Mouse (Mus musculus) fat pad, adult 2 months (tissue): ENCODE results near the gene Wdr66.
A peak's percentile ranks its signal among the peaks of the same experiment; 100 is the strongest.

Experiments
- DNase-seq: peaks from one replicate; pipeline ENCODE4 v3.0.0-alpha.2; 2011; ENCODE audit warnings: low read depth, low spot score; ENCODE audit errors: extremely low read depth

Wdr66 gene

DNA sequence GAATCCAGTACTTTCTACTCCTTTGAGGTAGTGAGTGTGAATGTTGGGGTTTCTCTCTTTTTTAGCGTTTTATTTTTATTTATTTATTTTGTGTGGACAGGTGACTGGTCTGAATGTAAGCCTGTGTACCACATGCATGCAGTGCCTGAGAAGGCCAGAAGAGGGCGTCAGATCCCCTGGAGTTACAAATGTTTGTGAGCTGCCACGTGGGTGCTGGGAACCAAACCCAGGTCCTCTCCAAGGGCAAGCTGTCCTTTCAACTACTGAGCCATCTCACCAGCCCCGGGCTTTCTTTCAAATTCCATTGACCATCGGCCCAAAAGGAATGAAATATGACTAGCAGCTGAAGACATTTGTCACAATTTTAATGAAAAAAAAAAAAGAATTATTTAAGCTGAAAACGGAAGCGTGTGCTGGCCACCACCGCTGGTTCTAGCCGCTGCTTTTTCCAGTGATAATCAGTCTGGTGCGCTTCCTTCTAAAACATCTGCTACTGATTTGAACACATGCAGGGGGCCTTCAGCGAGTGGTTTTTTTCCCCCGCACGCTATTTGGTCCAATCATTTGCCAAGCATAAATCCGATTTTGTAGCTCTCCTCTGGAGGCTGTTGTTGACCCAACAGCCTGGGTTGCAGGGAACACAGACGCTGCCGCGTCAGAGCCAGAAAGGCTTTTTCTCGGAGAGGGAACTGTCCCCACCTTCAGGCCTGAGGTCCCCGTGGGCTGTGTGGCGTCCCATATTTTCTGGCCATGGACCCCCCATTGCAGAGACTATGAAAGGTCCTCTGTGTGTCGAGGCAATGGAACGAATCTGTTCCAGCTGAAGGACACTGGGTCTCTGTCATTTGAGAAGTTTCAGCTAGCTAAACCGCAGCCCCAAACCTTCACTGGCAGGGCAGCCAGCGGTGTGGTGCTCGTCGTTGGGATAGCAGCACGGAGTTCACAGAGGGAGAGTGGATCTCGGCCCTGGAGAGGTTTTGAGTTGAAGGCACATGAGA lies 16.9 kb downstream of the Wdr66 start:
- no peak for DNase-seq

DNA sequence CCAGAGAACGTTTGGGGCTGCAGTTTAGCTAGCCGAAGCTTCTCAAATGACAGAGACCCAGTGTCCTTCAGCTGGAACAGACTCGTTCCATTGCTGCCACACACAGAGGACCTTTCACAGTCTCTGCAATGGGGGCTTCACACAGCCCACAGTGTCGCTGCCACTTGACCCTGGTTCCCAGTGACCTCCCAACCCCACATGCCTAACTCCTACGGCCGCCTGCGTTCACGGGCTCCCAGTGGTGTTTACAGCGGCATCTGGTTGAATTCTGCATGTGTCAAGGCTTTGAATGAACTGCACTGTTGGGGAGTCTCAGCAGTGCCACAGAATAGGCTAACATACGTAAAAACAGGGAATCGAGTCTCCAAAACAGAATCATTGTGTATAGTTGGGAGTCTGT lies 19.0 kb downstream of the Wdr66 start:
- DNase-seq: no peak

DNA sequence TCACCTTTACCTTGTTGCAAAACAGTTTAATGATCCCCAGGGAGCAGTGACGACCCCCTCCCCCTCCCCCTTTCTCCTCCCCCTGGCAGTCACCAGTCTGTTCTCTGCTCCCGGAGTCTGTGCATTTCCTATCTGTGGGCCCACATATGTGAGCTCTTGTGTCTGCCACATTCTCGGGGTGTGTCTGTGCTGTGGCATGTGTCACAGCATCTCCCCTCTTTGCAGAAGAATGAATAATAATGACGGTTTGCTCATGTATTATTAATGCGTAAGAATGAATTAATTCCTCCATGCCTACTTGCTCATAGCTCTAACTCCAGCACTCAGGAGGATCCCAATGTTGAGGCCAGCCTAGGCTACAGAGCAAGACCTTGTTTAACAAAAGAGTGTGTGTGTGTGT lies 21.0 kb downstream of the Wdr66 start:
- DNase-seq: no peak

DNA sequence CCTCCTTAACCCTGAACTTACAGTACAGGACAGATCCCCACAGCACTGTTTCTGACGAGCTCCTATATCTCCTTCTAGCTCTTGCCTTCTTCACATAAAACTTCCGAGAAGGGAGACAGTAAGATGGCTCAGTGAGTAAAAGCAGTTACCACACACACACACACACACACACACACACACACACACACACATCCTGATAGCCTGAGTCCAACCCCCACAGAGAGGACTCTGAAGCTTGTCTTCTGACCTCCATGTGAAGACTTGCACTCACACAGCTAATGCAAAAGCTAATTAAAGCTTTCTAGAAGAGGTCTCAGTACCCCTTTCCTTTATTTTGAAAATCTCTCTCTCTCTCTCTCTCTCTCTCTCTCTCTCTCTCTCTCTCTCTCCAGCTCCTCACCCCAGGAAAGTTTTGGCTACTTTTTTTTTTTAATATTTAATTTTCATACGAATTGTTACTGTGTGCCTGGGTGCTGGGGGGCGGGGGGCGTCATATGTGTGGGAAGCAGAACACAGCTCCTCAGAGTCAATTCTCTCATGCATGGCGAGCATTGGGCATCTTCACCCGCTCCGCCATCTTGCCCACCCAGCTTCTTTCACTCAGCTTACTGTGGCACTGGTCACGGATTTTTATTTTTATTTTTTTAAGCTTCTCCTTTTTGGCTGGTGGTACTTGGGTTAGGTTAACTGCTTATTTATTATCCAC lies 24.9 kb downstream of the Wdr66 start:
- DNase-seq: no peak

DNA sequence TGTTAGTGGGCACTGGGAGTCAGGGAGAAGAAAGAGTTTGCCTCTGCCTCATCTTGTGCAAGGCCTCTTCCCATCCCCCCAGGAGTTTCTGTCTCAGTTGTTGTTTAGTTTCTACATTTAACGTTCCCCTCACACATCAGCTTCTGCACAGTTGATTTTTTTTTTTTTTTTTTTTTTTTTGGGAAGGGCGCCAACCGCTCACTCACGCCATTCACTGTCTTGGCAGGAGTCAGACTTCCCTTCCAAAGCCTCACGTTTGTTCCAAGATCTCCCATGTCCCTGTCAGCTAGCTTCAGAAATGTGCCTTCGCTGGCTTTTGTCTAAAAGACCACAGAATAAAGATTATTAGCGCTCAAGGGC lies 25.4 kb downstream of the Wdr66 start:
- no peak for DNase-seq

DNA sequence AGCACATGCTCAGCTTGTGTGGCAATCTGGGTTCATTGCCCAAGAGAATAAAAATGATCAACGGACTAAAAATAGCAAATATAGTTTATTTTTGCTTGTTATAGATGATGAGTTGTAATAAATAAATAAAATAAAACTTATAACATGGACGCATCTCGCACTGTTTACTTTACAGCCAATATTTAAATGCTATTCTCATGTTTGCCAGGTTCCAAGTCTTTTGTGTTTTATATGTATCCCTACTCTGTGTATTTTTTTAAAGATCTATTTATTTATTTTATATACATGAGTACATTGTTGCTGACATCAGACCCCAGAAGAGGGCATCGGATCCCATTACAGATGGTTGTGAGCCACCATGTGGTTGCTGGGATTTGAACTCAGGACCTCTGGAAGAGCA lies 25.8 kb downstream of the Wdr66 start:
- DNase-seq: no peak

DNA sequence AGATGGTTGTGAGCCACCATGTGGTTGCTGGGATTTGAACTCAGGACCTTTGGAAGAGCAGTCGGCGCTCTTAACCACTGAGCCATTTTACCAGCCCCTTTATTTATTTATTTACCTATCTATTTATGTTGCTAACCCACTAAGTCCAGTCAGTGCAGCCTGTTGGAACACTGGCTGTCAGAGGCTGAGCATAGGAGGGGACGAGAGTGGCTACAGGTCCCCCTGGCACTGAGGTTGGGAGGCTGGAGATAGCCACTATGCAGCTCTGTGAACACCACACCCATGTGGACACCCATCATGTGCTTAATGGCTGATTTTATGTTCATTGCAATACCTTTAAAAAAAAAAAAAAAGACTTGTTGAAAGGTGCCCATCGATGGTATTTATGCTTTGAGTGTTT lies 27.3 kb downstream of the Wdr66 start:
- DNase-seq: no peak

DNA sequence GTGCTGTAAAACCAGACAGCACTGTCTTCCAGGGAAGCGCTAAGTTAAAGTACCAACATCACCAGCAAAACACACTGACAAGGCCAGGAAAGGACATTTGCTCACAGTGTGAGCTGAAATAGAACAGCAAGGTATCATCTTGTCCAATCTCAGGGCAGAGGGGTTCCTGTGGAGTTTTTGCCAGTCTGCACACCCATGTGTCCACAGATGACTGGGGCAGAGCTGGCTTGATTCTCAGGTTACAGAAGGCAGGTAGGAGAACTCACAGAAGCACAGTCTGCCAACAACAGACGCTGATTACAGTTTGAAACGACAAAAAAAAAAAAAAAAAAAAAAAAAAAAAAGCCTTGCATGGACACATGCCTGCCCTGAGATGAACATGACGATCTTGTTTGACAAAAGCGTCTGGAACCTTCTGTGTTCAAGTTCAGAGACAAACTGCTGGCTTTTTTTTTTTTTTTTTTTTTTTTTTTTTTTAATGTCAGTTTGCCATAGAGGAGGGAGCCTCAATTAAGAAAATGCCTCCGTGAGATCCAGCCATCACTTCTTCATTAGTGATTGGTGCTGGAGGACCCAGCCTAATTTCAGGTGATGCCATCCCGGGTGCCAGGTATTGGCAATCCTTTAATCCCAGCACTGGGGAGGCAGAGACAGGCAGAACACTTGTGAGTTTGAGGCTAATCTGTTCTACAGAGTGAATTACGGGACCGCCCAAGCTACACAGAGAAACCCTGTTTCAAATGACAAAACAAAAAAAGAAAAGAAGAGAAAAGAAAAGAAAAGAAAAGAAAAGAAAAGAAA lies 29.6 kb downstream of the Wdr66 start:
- no peak for DNase-seq

DNA sequence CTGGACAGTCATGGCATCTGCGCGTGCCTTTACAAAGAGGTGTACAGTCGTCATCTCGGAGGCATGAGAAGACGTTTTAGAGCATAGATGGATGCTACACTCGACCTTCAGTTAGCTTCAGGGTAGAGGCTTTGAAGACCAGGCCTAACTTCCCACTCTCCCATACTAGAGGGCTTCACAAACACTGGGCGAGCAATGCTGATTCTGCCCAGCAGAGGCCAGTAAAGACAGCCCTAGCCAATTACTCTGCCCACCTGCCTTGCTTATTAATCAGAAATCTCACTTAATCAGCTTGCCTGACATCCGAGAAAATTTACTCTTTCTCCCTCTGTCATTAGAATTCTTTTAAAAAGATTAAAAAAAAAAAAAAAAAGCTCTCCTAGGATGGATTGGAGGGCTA lies 33.3 kb downstream of the Wdr66 start:
- DNase-seq: no peak

DNA sequence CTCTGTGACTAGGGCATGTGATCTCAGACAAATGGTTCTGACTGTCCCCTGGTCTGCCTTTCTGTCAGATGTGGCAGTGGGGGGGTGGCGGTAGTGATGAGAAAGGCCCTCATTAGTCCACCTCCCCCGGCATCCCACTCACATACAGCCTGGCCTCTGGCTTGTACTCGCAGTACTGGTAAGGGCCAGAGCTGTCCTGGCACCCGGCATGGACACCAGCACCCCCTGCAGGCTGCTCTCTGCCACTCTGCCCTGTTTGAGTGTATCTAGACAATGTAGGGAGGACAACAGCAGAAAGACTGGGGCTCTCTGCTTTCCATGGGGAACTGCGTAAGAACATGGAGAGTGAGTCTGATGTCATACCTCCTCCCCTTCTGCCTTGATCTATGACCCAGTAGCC lies 36.2 kb downstream of the Wdr66 start:
- DNase-seq: no peak

DNA sequence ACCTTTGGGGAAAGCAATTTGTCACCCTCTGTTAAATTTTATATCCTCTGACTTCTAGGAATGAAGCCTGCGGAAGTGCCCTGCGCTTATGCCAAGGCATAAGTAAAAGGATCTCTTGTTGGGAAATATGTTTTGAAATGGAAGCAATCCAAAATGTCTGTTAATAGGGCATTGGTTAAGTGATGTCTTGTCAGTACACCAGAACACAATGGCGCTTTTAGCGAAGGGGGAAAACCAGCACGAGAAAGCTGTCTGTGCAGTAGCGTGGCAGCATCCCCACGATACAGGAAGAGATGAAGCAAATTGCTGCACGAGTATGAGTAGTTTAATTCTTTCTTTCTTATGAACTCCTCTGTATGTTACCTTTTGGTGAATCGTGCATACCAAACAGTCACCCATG lies 42.8 kb downstream of the Wdr66 start:
- DNase-seq: peak; percentile 11

DNA sequence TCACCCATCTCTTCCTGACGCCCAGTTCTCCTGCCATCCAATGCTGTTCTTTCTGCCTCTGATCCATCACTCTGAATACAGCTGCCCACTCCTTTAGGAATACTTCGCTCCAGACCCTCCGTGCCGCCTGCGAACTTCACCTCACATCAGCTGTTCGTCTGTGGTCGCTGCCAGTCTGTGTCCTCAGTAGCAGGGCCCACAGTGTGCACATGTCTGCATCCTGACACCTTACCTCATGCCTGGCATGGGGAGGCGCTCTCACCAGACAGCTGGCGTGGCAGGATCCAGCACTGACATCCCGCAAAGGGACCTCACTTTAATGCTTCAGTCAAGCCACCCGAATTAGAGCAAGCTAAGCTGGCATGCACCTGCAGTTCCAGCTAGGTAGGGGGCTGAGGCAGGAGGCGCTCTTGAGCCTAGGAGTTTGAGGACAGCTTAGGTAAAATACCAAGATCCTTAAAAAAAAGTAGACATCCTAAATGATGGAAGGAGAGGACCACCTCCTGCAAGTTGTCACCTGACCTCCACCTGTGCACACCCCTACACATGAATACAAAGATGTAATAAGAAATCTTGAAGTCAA lies 44.4 kb downstream of the Wdr66 start:
- DNase-seq: no peak

DNA sequence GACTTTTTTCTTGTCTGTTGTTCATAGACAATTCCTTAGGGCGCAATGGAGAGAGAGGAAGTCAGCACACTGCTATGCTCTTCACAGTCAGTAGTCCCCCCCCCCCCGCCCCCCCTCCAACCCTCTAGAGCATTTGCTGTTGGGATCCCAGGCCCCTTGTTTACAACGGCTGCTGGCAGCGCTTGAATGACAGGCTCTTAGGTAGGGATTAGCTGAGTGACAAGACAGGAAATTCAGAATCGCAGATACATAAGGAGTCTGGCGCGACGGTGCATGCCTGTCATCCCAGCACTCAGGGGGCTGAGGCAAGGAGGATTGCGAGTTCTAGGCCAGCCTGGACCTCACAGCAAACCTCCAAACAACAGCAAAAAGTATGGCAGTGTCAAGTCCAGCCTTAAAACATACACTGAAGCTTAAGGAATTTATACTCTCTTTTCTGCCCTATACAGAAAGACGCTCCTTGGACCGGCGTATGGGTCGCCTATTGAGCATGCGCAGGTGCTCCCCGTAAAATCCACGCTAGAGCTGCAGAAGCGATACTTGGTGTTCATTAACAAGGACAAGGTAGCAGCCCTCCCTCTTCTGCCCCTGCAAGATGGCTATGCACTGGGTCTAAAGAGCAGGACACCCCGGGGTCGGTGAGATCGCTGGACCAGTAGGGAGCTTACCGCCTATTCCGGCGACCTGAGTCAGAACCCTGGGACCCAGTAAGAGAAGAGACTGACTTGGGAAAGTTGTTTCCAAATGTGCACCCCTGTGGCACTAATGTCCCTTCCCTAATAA lies 45.3 kb downstream of the Wdr66 start:
- DNase-seq: no peak

DNA sequence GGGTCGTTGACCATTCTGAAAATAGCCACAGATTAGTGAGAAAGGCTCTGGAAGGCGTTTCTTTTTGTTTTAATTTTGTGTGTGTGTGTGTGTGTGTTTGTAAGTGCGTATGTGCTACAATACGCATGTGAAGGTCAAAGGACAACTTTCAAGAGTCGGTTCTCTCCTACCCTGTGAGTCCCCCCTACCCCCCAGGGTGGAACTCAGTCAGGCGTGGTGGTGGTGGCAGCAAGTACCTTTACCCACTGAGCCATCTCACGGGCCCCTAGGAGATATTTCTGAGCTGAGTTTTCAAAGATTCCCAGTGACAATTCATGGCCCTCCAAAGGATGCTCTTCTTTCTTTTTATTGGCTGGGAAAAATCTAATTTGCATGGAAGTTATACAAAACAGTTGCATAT lies 45.9 kb downstream of the Wdr66 start:
- no peak for DNase-seq

DNA sequence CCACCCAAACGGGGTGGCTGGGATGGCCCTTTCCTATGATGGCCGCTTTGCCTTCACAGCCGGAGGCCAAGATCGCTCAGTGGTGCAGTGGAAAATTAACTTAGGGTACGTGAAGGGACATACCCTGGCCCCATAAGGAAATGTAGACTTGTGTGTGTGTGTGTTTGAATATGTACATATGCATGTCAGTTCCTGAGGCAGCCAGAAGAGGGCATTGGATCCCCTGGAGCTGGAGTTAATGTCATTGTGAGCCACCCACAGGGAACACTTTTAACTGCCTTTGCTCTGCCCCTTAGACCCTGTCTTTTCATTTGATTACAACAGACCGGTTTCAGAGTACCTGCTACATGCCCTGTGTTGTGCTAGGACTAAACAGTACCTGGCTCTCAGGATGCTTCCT lies 46.6 kb downstream of the Wdr66 start:
- DNase-seq: no peak

DNA sequence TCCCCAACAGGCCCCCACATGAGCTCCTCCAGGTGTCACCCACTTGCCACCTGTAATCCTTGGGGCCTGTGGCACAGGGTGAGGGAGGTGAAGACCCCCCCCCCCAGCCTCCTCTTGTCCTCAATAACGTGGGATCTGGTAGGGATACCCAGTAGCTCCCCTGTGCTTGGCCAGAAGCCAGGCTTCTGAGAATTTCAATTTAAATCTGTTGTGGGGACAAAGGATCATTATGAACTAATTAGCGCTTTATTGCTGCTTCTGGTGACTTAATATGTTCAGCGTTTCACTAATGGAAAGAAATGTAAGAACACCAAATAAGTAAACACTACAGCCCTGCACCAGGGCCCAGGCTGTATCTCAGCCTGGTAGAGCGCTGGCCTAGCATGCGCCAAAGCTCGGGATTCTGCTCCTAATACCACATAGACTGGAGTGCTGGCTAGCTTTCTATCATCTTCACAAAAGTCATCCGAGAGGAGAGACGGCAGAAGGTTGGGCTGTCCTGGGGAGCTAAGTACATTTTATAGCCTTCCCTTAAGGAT lies 48.7 kb downstream of the Wdr66 start:
- DNase-seq: no peak

DNA sequence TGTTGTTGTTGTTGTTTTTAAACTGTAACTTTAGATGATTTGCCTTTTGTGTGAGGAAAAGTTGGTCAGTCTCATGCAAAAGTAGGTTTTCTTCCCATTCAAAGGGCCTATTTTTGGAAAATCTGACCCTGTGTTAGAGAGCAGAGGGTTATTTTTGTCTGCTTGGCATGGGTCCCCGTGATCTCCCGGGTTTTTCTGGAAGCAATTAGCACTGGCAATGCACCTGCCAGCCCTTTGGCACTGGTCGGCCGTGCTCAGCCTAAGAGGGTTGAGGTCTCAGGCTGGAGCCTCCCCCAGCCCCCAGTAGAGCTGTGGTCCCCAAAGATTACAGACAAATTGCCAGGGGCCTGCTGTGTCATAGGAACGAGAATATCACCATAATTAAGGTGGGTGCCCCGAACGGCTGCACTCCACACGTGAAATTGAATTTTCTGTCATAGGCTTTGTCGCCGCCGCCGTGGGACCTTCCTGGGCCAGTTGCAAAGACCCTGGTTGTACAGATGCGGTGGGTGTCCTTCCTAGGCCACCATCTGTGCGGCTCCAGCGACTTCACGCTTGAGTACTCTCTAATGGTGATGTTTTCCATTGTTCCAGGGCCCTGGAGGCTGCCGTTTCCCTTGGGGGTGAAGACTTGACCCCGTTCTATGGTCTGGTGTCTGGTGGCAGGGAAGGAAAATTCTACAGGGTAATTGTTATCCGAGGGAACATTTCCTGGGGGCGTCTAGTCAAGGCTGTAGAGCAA lies 50.0 kb downstream of the Wdr66 start:
- DNase-seq: no peak

DNA sequence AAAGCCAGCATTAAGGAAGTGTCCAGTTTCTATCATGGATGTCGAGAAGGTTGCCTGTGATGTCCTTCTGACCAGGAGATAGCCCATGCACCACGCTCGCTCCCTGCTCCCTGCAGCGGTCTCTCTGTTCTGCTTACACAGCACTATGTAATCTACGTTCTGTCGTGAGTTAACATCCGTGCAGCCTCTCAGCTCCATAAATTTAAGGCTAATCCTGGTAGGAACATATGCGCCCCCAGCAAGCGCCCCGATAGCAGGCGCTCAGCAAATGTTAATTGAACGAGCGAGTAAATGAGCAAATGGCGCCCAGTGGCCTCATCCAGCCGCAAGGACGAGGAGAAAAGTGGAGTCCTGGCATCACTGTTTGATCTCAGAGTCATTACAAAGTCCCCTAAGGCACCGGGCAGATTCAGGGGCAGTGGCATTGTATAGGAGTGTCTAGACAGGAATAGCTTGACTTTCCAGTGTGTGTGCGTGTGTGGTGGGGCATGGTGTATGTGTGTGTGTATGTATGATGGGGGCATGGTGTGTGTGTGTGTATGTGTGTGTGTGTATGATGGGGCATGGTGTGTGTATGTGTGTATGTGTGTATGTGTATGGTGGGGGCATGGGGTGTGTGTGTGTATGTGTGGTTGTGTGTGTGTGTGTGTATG lies 55.9 kb downstream of the Wdr66 start:
- no peak for DNase-seq

DNA sequence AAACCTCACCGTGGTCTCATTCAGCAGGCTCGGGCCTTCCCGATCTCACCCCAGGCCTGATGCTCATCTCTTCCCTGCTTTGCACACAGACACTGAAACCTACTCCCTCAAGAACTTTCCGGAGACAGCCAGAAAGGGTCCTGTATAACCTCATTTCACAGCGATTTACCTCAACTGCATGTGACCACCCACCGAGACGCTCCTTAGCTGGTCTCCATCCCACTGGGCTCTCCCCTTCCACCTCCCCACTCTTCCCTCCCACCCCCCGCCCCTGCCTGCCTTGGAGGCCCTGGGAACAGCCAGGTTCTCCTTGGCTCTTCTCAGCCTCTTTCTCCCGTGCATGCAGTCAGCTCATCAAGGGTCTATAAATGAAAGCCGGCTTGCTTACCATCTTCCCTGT lies 57.9 kb downstream of the Wdr66 start:
- DNase-seq: no peak
